ENCODE assay signal across 25 mouse cellular contexts in the genomic region with DNA sequence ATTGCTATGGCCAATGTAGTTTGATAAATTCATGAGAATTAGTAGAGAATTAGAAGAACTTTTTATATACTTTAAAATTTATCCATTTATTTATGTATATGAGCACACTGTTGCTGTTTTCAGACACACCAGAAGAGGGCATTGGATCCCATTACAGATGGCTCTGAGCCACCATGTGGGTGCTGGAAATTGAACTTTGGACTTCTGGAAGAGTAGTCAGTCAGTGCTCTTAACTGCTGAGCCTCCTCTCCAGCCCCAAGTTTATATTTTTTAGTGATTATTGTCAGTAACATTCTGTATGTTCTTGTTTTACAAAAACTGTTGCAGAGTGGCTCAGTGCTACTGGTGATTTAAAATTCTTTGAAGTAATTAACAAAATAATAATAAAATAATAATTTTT. TPM values are rescaled to one million over a fixed set of nuclear protein-coding genes. Genes with fewer than 3 reads are reported as not detected.
DNase-seq lines count a peak whose midpoint lies in the region; ATAC-seq and TF ChIP-seq lines count a peak whose summit lies in the region.
"Had no signal": no experiment of that assay in that cellular context is flagged by ENCODE, and none has a peak within 500 bp of the region (broad histone marks: within the 10 kb centered on the region; RNA-seq: fewer than 3 reads in every experiment).

No protein-coding gene starts in this region.

- H3K9me3 ChIP-seq in liver, embryonic 11.5 days (ENCODE audit: control insufficient read depth, low read length): no peaks in the 10 kb centered on the region
- H3K9me3 ChIP-seq: forebrain, embryonic 10.5 days; forebrain, embryonic 13.5 days; heart, embryonic 10.5 days; heart, embryonic 13.5 days had no signal

- ATAC-seq in liver, embryonic 11.5 days (replicated peaks; ENCODE audit: low FRiP score): no peak
- ATAC-seq: activated CD4-positive, CD25-positive, alpha-beta regulatory T cell, adult 4 months; CD4-positive, CD25-positive, alpha-beta regulatory T cell, adult 4 months; forebrain, embryonic 13.5 days; forebrain, embryonic 16.5 days had no signal

- no peaks in the 10 kb centered on the region; the same call in 1 of the 2 replicates for H3K79me2 ChIP-seq in liver, adult 2 months (ENCODE audit: control insufficient read depth, insufficient read depth, low read length)

- H3K9ac ChIP-seq in liver, adult 2 months (ENCODE audit: low read depth, low read length): no peak overlapping the region
- no peak overlapping the region for H3K9ac ChIP-seq in liver, embryonic 11.5 days (ENCODE audit: low read depth, low read length)
- H3K9ac ChIP-seq: forebrain, embryonic 13.5 days; heart, embryonic 13.5 days; hindbrain, embryonic 14.5 days had no signal

- H3K27ac ChIP-seq in kidney, adult 2 months (ENCODE audit: insufficient read depth, low read depth, low read length): no peak overlapping the region
- no peak overlapping the region for H3K27ac ChIP-seq in liver, adult 2 months (replicated peaks; ENCODE audit: insufficient read depth, low read depth, low read length)
- no peak overlapping the region for H3K27ac ChIP-seq in liver, embryonic 11.5 days (ENCODE audit: low read depth, low read length)
- H3K27ac ChIP-seq: forebrain, embryonic 10.5 days; forebrain, embryonic 13.5 days; heart, adult 2 months; heart, embryonic 10.5 days; heart, embryonic 13.5 days; hindbrain, embryonic 14.5 days had no signal

- no peak overlapping the region for H3K4me3 ChIP-seq in kidney, adult 2 months (ENCODE audit: insufficient read depth, low read depth, low read length)
- no peak overlapping the region for H3K4me3 ChIP-seq in liver, adult 2 months (ENCODE audit: insufficient read depth, low read depth, low read length)
- no peak overlapping the region for H3K4me3 ChIP-seq in liver, embryonic 11.5 days (ENCODE audit: low read depth, low read length)
- H3K4me3 ChIP-seq: forebrain, embryonic 10.5 days; forebrain, embryonic 13.5 days; heart, adult 2 months; heart, embryonic 10.5 days; heart, embryonic 13.5 days had no signal

- TF ChIP-seq POLR2A in kidney, adult 2 months (IDR thresholded peaks at IDR 0.05; ENCODE audit: low read depth, low read length): no peak
- no peak for TF ChIP-seq POLR2A in liver, adult 2 months (IDR thresholded peaks at IDR 0.05; ENCODE audit: extremely low read depth, insufficient read depth, low read length)

- no peak overlapping the region for H3K4me2 ChIP-seq in liver, embryonic 11.5 days
- H3K4me2 ChIP-seq: forebrain, embryonic 13.5 days; heart, embryonic 13.5 days; hindbrain, embryonic 14.5 days had no signal

- H3K4me1 ChIP-seq in kidney, adult 2 months (ENCODE audit: control insufficient read depth, insufficient read depth, low read length): no peaks in the 10 kb centered on the region
- H3K4me1 ChIP-seq in liver, adult 2 months (ENCODE audit: control insufficient read depth, insufficient read depth, low read length): peaks cover 2% of the 10 kb centered on the region; the same call in 1 of the 2 replicates
- H3K4me1 ChIP-seq in liver, embryonic 11.5 days (replicated peaks; ENCODE audit: control insufficient read depth, insufficient read depth, low read length): no peaks in the 10 kb centered on the region
- H3K4me1 ChIP-seq: forebrain, embryonic 10.5 days; forebrain, embryonic 13.5 days; heart, embryonic 10.5 days; heart, embryonic 13.5 days had no signal

- peaks cover 10% of the 10 kb centered on the region for H3K36me3 ChIP-seq in kidney, adult 2 months (ENCODE audit: control insufficient read depth, insufficient read depth, low read length)
- H3K36me3 ChIP-seq in liver, adult 2 months (ENCODE audit: control insufficient read depth, insufficient read depth, low read length): peaks cover 24% of the 10 kb centered on the region
- H3K36me3 ChIP-seq in liver, embryonic 11.5 days (ENCODE audit: control insufficient read depth, insufficient read depth, low read length): peaks cover 21% of the 10 kb centered on the region

- DNase-seq in kidney, adult 2 months: peak; percentile 57
- DNase-seq in kidney, adult 18-20 months: no peak
- peak; percentile 23 to 39 for DNase-seq in kidney, postnatal 36 days
- DNase-seq in kidney, postnatal 4 days: no peak
- peak; percentile 77 for DNase-seq in liver, adult 2 months (ENCODE audit: extremely low read depth, low read depth, low spot score)
- DNase-seq in liver, embryonic 11.5 days (ENCODE audit: low spot score): no peak
- no peak for DNase-seq in adipocyte (ENCODE audit: low spot score)
- DNase-seq: adrenal gland, postnatal 10 days; adrenal gland, postnatal 36 days; cerebellum, adult 18-20 months; cerebellum, adult 9-10 months; cerebellum, postnatal 14 days; gastrocnemius, postnatal 10 days; gastrocnemius, postnatal 36 days; heart, adult 2 months; heart, postnatal 14 days; heart, postnatal 4 days had no signal

- 0 out of 2 replicates have a peak, but pooled peaks have one; percentile 20 for TF ChIP-seq CTCF in kidney, adult 2 months (conservative IDR thresholded peaks at IDR 0.05; ENCODE audit: insufficient read depth, insufficient read length, low read depth, low read length)
- TF ChIP-seq CTCF in liver, adult 2 months (IDR thresholded peaks at IDR 0.05; ENCODE audit: low read depth, low read length): 0 out of 2 replicates have a peak, but pooled peaks have one; percentile 9

- H3K27me3 ChIP-seq in kidney, adult 2 months (replicated peaks; ENCODE audit: control insufficient read depth, insufficient read depth, low read length): no peaks in the 10 kb centered on the region
- no peaks in the 10 kb centered on the region for H3K27me3 ChIP-seq in liver, adult 2 months (ENCODE audit: control insufficient read depth, insufficient read depth, low read length)
- no peaks in the 10 kb centered on the region for H3K27me3 ChIP-seq in liver, embryonic 11.5 days (replicated peaks; ENCODE audit: control insufficient read depth, insufficient read depth, low read length)
- H3K27me3 ChIP-seq: forebrain, embryonic 13.5 days; heart, embryonic 13.5 days had no signal

RNA-seq across cellular contexts. Expression of a gene that starts 36.1 kb away (rescaled TPM):
- 87.5 and 119 TPM in 2 replicates for polyA plus RNA-seq in kidney, adult 2 months (2012; rRNA removed)
- total RNA-seq in liver, adult 2 months (2014; rRNA removed): 107 and 115 TPM in 2 replicates
- 32.8 and 33.2 TPM in 2 replicates for polyA plus RNA-seq in liver, adult 2 months (2012; rRNA removed)
- 67.4 and 72.8 TPM in 2 replicates for polyA plus RNA-seq in liver, embryonic 11.5 days (2014; fragmentation: Nextera tagmentation; extraction: Ambion mirVana)

Comparison
In these comparisons a context has a peak if more than half of its experiments do, and no peak if none do; other contexts are left out.
1. DNase-seq: peak in kidney, adult 2 months (single experiment), kidney, postnatal 36 days (2 of 2) and liver, adult 2 months (single experiment); none in kidney, adult 18-20 months (single experiment), kidney, postnatal 4 days (0 of 2), liver, embryonic 11.5 days (single experiment) and adipocyte (single experiment).